Comparison of ENCODE assay signal across 23 mouse cellular contexts in genomic region chr9:72839346-72839990, GRCm38 (mm10). TPM values are rescaled to one million over a fixed set of nuclear protein-coding genes. Genes with fewer than 3 reads are reported as not detected.
"Had no signal": no experiment of that assay in that cellular context is flagged by ENCODE, and none has a peak within 500 bp of the region (broad histone marks: within the 10 kb centered on the region; RNA-seq: fewer than 3 reads in every experiment).

No protein-coding gene starts in this region.

- H3K4me2 ChIP-seq: kidney, embryonic 15.5 days; limb, embryonic 12.5 days; limb, embryonic 15.5 days; liver, embryonic 11.5 days; lung, embryonic 14.5 days; midbrain, embryonic 12.5 days; midbrain, embryonic 15.5 days; neural tube, embryonic 13.5 days had no signal

- H3K36me3 ChIP-seq: limb, embryonic 12.5 days; limb, embryonic 15.5 days; midbrain, embryonic 15.5 days; neural tube, embryonic 13.5 days had no signal

- H3K4me3 ChIP-seq: kidney, embryonic 15.5 days; limb, embryonic 12.5 days; limb, embryonic 15.5 days; midbrain, embryonic 12.5 days; midbrain, embryonic 15.5 days; neural tube, embryonic 13.5 days had no signal

- H3K27me3 ChIP-seq: kidney, embryonic 15.5 days; limb, embryonic 15.5 days; midbrain, embryonic 12.5 days; midbrain, embryonic 15.5 days; neural tube, embryonic 13.5 days had no signal

- H3K9me3 ChIP-seq: kidney, embryonic 15.5 days; limb, embryonic 12.5 days; limb, embryonic 15.5 days; midbrain, embryonic 12.5 days; midbrain, embryonic 15.5 days; neural tube, embryonic 13.5 days had no signal

- H3K27ac ChIP-seq: kidney, embryonic 15.5 days; limb, embryonic 12.5 days; limb, embryonic 15.5 days; liver, embryonic 14.5 days; macrophage; midbrain, embryonic 12.5 days; midbrain, embryonic 15.5 days; neural tube, embryonic 13.5 days had no signal

- H3K4me1 ChIP-seq: midbrain, embryonic 15.5 days had no signal

- ATAC-seq: liver, postnatal 0 days; lung, postnatal 0 days; midbrain, embryonic 15.5 days had no signal

- H3K9ac ChIP-seq: kidney, embryonic 15.5 days; limb, embryonic 12.5 days; limb, embryonic 15.5 days; liver, embryonic 14.5 days; liver, postnatal 0 days; lung, embryonic 14.5 days; midbrain, embryonic 12.5 days; midbrain, embryonic 15.5 days; neural tube, embryonic 13.5 days had no signal

- DNase-seq: kidney, postnatal 10 days; kidney, postnatal 36 days; left cerebral cortex, postnatal 4 days; liver, postnatal 0 days; lung, embryonic 14.5 days; retina, postnatal 1 day; right cerebral cortex, postnatal 25 days; spleen, adult 18-20 months; thymus, adult 2 months; thymus, postnatal 14 days; thymus, postnatal 4 days had no signal

RNA-seq across cellular contexts. Expression of gene Prtg, which starts 32.8 kb away (rescaled TPM):
- total RNA-seq: megakaryocyte, adult 5-6 weeks; neutrophil, adult 5-6 weeks had no signal
- polyA plus RNA-seq: macrophage had no signal
